Mouse (Mus musculus) midbrain, postnatal 0 days (tissue): ENCODE measurements around the gene Tmem106c. TPM values are rescaled to one million over a fixed set of nuclear protein-coding genes. Genes with fewer than 3 reads are reported as not detected.
A peak's percentile ranks its signal among the peaks of the same experiment; 100 is the strongest.

ENCODE experiments used
- ATAC-seq: fragments of 200-750 bp; cut with Nextera tagmentation; 2 replicates; pipeline ENCODE4 v1.8.0; 2017; ENCODE audit warnings: moderate number of reproducible peaks, mild to moderate bottlenecking, moderate TSS enrichment, moderate library complexity; ENCODE audit not compliant: low FRiP score
- DNase-seq: peaks from one replicate; pipeline ENCODE4 v3.0.0-alpha.2; 2015; ENCODE audit warnings: low spot score
- H3K27ac ChIP-seq: fragments of 300-500 bp; sonication (generic); 2 replicates; pipeline ENCODE4 v1.5.1; 2014; ENCODE audit warnings: low read depth, mild to moderate bottlenecking, low read length, mixed read lengths
- H3K27me3 ChIP-seq: fragments of 300-500 bp; sonication (generic); 2 replicates; pipeline ENCODE4 v1.6.1; 2014; ENCODE audit warnings: low read length, control low read depth, mixed read lengths; ENCODE audit not compliant: insufficient read depth
- H3K36me3 ChIP-seq: fragments of 300-500 bp; sonication (generic); 2 replicates; pipeline ENCODE4 v1.6.1; 2014; ENCODE audit warnings: low read length, control low read depth, mixed read lengths; ENCODE audit not compliant: insufficient read depth
- H3K4me1 ChIP-seq: fragments of 300-500 bp; sonication (generic); 2 replicates; pipeline ENCODE4 v1.6.1; 2014; ENCODE audit warnings: mild to moderate bottlenecking, control low read depth, antibody characterized with exemption, low read length, mixed read lengths; ENCODE audit not compliant: insufficient read depth
- H3K4me2 ChIP-seq: fragments of 300-500 bp; sonication (generic); 2 replicates; pipeline ENCODE4 v1.6.1; 2014; ENCODE audit warnings: low read depth, mild to moderate bottlenecking, low read length, mixed read lengths; ENCODE audit not compliant: poor library complexity, severe bottlenecking
- H3K4me3 ChIP-seq: fragments of 300-500 bp; sonication (generic); 2 replicates; pipeline ENCODE4 v1.5.1; 2014; ENCODE audit warnings: low read depth, mild to moderate bottlenecking, low read length, moderate library complexity
- H3K9ac ChIP-seq: fragments of 300-500 bp; sonication (generic); replicated peaks from 2 replicates; pipeline ENCODE4 v1.6.1; 2014; ENCODE audit warnings: mild to moderate bottlenecking, low read length, moderate library complexity, mixed read lengths; ENCODE audit not compliant: poor library complexity, severe bottlenecking
- H3K9me3 ChIP-seq: fragments of 300-500 bp; sonication (generic); 2 replicates; pipeline ENCODE4 v1.6.1; 2016; ENCODE audit warnings: low read length, control low read depth
- CTCF ChIP-seq: IDR thresholded peaks from 2 replicates; pipeline ENCODE4 v1.5.1; 2016; ENCODE audit warnings: antibody characterized with exemption, mild to moderate bottlenecking
- WGBS: fragments of 180-500 bp; shearing (Covaris S2); extraction: QIAGEN DNeasy Blood & Tissue Kit; methylation state at CpG from one replicate; pipeline ENCODE4 v1.1.7; 2014; 5-methylcytosine and 5-hydroxymethylcytosine counted together
- polyA plus RNA-seq: library from polyadenylated mRNA; unstranded; fragments of >200 nt; fragmentation: Nextera tagmentation; extraction: Ambion mirVana; gene quantifications from 2 replicates; pipeline ENCODE4 v1.2.1, GENCODE M21; 2015
- total RNA-seq: library from RNA; depleted of rRNA; stranded (reverse); fragments of >200 nt; gene quantifications from 2 replicates; pipeline ENCODE4 v1.2.3, GENCODE M21; 2014

The Tmem106c gene
- total and polyA plus RNA-seq, 2 experiments from 2014 or later = 43.8 to 57.7 TPM

GRCm38 (mm10) chr15:97948720-97949119 lies 15.3 kb upstream of the Tmem106c start:
- ATAC-seq = no peak
- H3K9me3 ChIP-seq = no peaks in the 10 kb centered on the region
- H3K4me1 ChIP-seq = no peaks in the 10 kb centered on the region
- H3K36me3 ChIP-seq = no peaks in the 10 kb centered on the region
- no peak overlapping the region for H3K9ac ChIP-seq
- no peak overlapping the region for H3K4me3 ChIP-seq
- TF ChIP-seq CTCF = no peak
- no peak overlapping the region for H3K27ac ChIP-seq
- DNase-seq = no peak
- 22% methylated on average over 7 of the region's 7 CpGs for WGBS
- H3K4me2 ChIP-seq = no peak overlapping the region
- H3K27me3 ChIP-seq = no peaks in the 10 kb centered on the region

GRCm38 (mm10) chr15:97949706-97950105 lies 14.3 kb upstream of the Tmem106c start:
- ATAC-seq = no peak
- Histone ChIP-seq H3K4me3 (no peak overlapping the region), H3K9me3 (no peaks in the 10 kb centered on the region), H3K36me3 (no peaks in the 10 kb centered on the region), H3K27ac (no peak overlapping the region), H3K27me3 (no peaks in the 10 kb centered on the region), H3K4me1 (no peaks in the 10 kb centered on the region), H3K4me2 (no peak overlapping the region), H3K9ac (no peak overlapping the region)
- DNase-seq = no peak
- WGBS = 65% methylated on average over 3 of the region's 3 CpGs
- TF ChIP-seq CTCF = no peak

- no peak for ATAC-seq
- Histone ChIP-seq H3K9me3 (no peaks in the 10 kb centered on the region), H3K27ac (no peak overlapping the region), H3K4me3 (no peak overlapping the region), H3K4me2 (no peak overlapping the region), H3K9ac (no peak overlapping the region), H3K4me1 (no peaks in the 10 kb centered on the region), H3K36me3 (no peaks in the 10 kb centered on the region), H3K27me3 (no peaks in the 10 kb centered on the region)
- WGBS = 76% methylated on average over 7 of the region's 7 CpGs
- no peak for DNase-seq
- no peak for TF ChIP-seq CTCF
Measured at GRCm38 (mm10) chr15:97950240-97950639, 13.8 kb upstream of the Tmem106c start.

GRCm38 (mm10) chr15:97952137-97952888 lies 11.7 kb upstream of the Tmem106c start:
- TF ChIP-seq CTCF = peak; percentile 99
- ATAC-seq = no peak
- Histone ChIP-seq H3K9me3 (no peaks in the 10 kb centered on the region), H3K27ac (no peak overlapping the region), H3K4me2 (peak overlapping the region; percentile 18; the same call in 1 of the 2 replicates), H3K9ac (no peak overlapping the region), H3K36me3 (no peaks in the 10 kb centered on the region), H3K27me3 (no peaks in the 10 kb centered on the region), H3K4me3 (no peak overlapping the region), H3K4me1 (no peaks in the 10 kb centered on the region)
- DNase-seq = peak; percentile 82
- WGBS = 13% methylated on average over 16 of the region's 16 CpGs

GRCm38 (mm10) chr15:97952889-97953189 lies 11.2 kb upstream of the Tmem106c start:
- TF ChIP-seq CTCF = no peak
- Histone ChIP-seq H3K27me3 (no peaks in the 10 kb centered on the region), H3K36me3 (no peaks in the 10 kb centered on the region), H3K9ac (no peak overlapping the region), H3K4me2 (no peak overlapping the region), H3K27ac (no peak overlapping the region), H3K4me1 (no peaks in the 10 kb centered on the region), H3K4me3 (no peak overlapping the region), H3K9me3 (no peaks in the 10 kb centered on the region)
- WGBS = 73% methylated on average over 4 of the region's 4 CpGs
- no peak for ATAC-seq
- DNase-seq = no peak

- H3K9me3 ChIP-seq = no peaks in the 10 kb centered on the region
- H3K9ac ChIP-seq = no peak overlapping the region
- no peak for TF ChIP-seq CTCF
- no peaks in the 10 kb centered on the region for H3K36me3 ChIP-seq
- no peaks in the 10 kb centered on the region for H3K4me1 ChIP-seq
- H3K4me3 ChIP-seq = no peak overlapping the region
- no peak for DNase-seq
- ATAC-seq = no peak
- H3K4me2 ChIP-seq = no peak overlapping the region
- no peaks in the 10 kb centered on the region for H3K27me3 ChIP-seq
- WGBS = 84% methylated on average over 8 of the region's 8 CpGs
- no peak overlapping the region for H3K27ac ChIP-seq
Measured at GRCm38 (mm10) chr15:97954671-97955070, 9.3 kb upstream of the Tmem106c start.
